Comparison of ENCODE assay signal across 13 mouse cellular contexts in the genomic region with DNA sequence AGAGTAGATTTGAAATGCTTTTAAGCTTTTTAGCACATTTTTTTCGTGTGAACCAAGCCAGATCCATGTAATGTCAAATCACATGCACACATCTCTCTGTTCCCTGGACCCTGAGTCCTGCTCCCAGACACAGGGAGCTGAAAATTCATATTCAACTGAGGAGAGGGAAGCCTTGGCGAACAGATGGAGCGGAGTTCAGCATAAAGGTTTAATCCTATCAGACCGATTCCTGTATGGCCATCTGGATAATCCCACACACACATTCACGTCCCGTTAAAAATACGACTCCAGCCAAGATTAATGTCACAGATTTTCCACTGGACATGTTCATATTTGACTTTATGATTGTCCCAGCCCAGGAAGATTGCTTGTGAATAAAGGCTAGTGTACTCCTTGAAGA.
DNase-seq lines count a peak whose midpoint lies in the region; ATAC-seq and TF ChIP-seq lines count a peak whose summit lies in the region.
"Had no signal": no experiment of that assay in that cellular context is flagged by ENCODE, and none has a peak within 500 bp of the region (broad histone marks: within the 10 kb centered on the region; RNA-seq: fewer than 3 reads in every experiment).

No protein-coding gene starts in this region.

- H3K4me1 ChIP-seq in neural tube, embryonic 11.5 days (ENCODE audit: control insufficient read depth, insufficient read depth, low read length) = peaks cover 15% of the 10 kb centered on the region
- peaks cover 9% of the 10 kb centered on the region; the same call in 1 of the 2 replicates for H3K4me1 ChIP-seq in forebrain, postnatal 0 days (ENCODE audit: insufficient read depth)
- peaks cover 75% of the 10 kb centered on the region for H3K4me1 ChIP-seq in midbrain, embryonic 14.5 days (ENCODE audit: control insufficient read depth, insufficient read depth, low read length)

- H3K4me3 ChIP-seq in neural tube, embryonic 11.5 days (ENCODE audit: low read depth, low read length) = no peak overlapping the region
- H3K4me3 ChIP-seq in forebrain, postnatal 0 days (ENCODE audit: low read depth, low read length) = 0 out of 2 replicates have a peak overlapping the region, but pooled peaks have one; percentile 2
- H3K4me3 ChIP-seq in midbrain, embryonic 14.5 days (replicated peaks; ENCODE audit: low read depth, low read length) = no peak overlapping the region
- H3K4me3 ChIP-seq in layer of hippocampus, adult 2 months = no peak overlapping the region
- H3K4me3 ChIP-seq: embryonic facial prominence, embryonic 10.5 days; limb, embryonic 10.5 days had no signal

- DNase-seq in neural tube, embryonic 11.5 days (ENCODE audit: low spot score) = no peak
- DNase-seq in neural tube, embryonic 10.5 days (ENCODE audit: extremely low spot score, low spot score) = no peak
- no peak for DNase-seq in forebrain, postnatal 0 days
- peak; percentile 66 for DNase-seq in midbrain, embryonic 14.5 days
- peak; percentile 54 for DNase-seq in retina, postnatal 7 days (ENCODE audit: low read depth, low spot score)
- no peak for DNase-seq in right cerebral cortex, adult 2 months (ENCODE audit: low spot score in 2 of 2)
- no peak for DNase-seq in layer of hippocampus, adult 2 months (ENCODE audit: low spot score in 2 of 2)
- DNase-seq: gastrocnemius, postnatal 36 days had no signal

- no peaks in the 10 kb centered on the region for H3K9me3 ChIP-seq in neural tube, embryonic 11.5 days (ENCODE audit: control insufficient read depth, low read length)
- H3K9me3 ChIP-seq in forebrain, postnatal 0 days (ENCODE audit: low read length) = no peaks in the 10 kb centered on the region
- H3K9me3 ChIP-seq in midbrain, embryonic 14.5 days (ENCODE audit: control insufficient read depth, low read length) = no peaks in the 10 kb centered on the region
- H3K9me3 ChIP-seq: embryonic facial prominence, embryonic 10.5 days; limb, embryonic 10.5 days had no signal

- no peak overlapping the region for H3K9ac ChIP-seq in neural tube, embryonic 11.5 days (ENCODE audit: low read length)
- no peak overlapping the region for H3K9ac ChIP-seq in forebrain, postnatal 0 days
- no peak overlapping the region for H3K9ac ChIP-seq in midbrain, embryonic 14.5 days (replicated peaks; ENCODE audit: low read length)
- H3K9ac ChIP-seq: liver, embryonic 14.5 days had no signal

- 75% methylated on average over 7 of the region's 7 CpGs for WGBS in neural tube, embryonic 11.5 days
- WGBS in forebrain, postnatal 0 days = 24% methylated on average over 7 of the region's 7 CpGs
- 9% methylated on average over 7 of the region's 7 CpGs for WGBS in midbrain, embryonic 14.5 days

- no peaks in the 10 kb centered on the region for H3K36me3 ChIP-seq in neural tube, embryonic 11.5 days (ENCODE audit: control insufficient read depth, insufficient read depth, low read length)
- H3K36me3 ChIP-seq in forebrain, postnatal 0 days (ENCODE audit: insufficient read depth) = no peaks in the 10 kb centered on the region
- H3K36me3 ChIP-seq in midbrain, embryonic 14.5 days (ENCODE audit: control insufficient read depth, insufficient read depth, low read length) = no peaks in the 10 kb centered on the region
- H3K36me3 ChIP-seq: embryonic facial prominence, embryonic 10.5 days; limb, embryonic 10.5 days had no signal

- no peak overlapping the region for H3K4me2 ChIP-seq in neural tube, embryonic 11.5 days (ENCODE audit: low read depth)
- H3K4me2 ChIP-seq in forebrain, postnatal 0 days (ENCODE audit: low read depth) = peak overlapping the region; percentile 20; the same call in 1 of the 2 replicates
- H3K4me2 ChIP-seq in midbrain, embryonic 14.5 days (ENCODE audit: low read length) = peak overlapping the region; percentile 31

- H3K27me3 ChIP-seq in neural tube, embryonic 11.5 days (ENCODE audit: control insufficient read depth, insufficient read depth, low read length) = no peaks in the 10 kb centered on the region
- no peaks in the 10 kb centered on the region for H3K27me3 ChIP-seq in forebrain, postnatal 0 days (ENCODE audit: insufficient read depth, low read length)
- no peaks in the 10 kb centered on the region for H3K27me3 ChIP-seq in midbrain, embryonic 14.5 days (ENCODE audit: control insufficient read depth, insufficient read depth, low read length)

- TF ChIP-seq CTCF in forebrain, postnatal 0 days (IDR thresholded peaks at IDR 0.05; ENCODE audit: low read depth) = no peak
- TF ChIP-seq CTCF in layer of hippocampus, adult 2 months (conservative IDR thresholded peaks at IDR 0.05) = no peak

- ATAC-seq in neural tube, embryonic 11.5 days (ENCODE audit: insufficient read depth, low FRiP score, low TSS enrichment) = peak; percentile 22; the same call in 1 of the 2 replicates
- ATAC-seq in forebrain, postnatal 0 days = no peak
- ATAC-seq in midbrain, embryonic 14.5 days (ENCODE audit: low FRiP score, low TSS enrichment) = peak; percentile 84
- no peak for ATAC-seq in megakaryocyte, adult 5-6 weeks (ENCODE audit: poor library complexity, severe bottlenecking)

- H3K27ac ChIP-seq in neural tube, embryonic 11.5 days (ENCODE audit: low read depth, low read length) = 0 out of 2 replicates have a peak overlapping the region, but pooled peaks have one; percentile 46
- H3K27ac ChIP-seq in forebrain, postnatal 0 days (ENCODE audit: low read depth, low read length) = no peak overlapping the region
- H3K27ac ChIP-seq in midbrain, embryonic 14.5 days (replicated peaks; ENCODE audit: low read depth, low read length) = peak overlapping the region; percentile 68
- H3K27ac ChIP-seq in layer of hippocampus, adult 2 months = no peak overlapping the region
- H3K27ac ChIP-seq: embryonic facial prominence, embryonic 10.5 days; limb, embryonic 10.5 days; liver, embryonic 14.5 days; macrophage had no signal

Comparison
In these comparisons a context has a peak if more than half of its experiments do, and no peak if none do; other contexts are left out.
1. ATAC-seq: peak in neural tube, embryonic 11.5 days (single experiment) and midbrain, embryonic 14.5 days (single experiment); none in forebrain, postnatal 0 days (single experiment) and megakaryocyte, adult 5-6 weeks (single experiment).
2. DNase-seq: peak in midbrain, embryonic 14.5 days (single experiment) and retina, postnatal 7 days (single experiment); none in neural tube, embryonic 11.5 days (single experiment), neural tube, embryonic 10.5 days (single experiment), forebrain, postnatal 0 days (single experiment), right cerebral cortex, adult 2 months (0 of 2) and layer of hippocampus, adult 2 months (0 of 2).
3. H3K27ac ChIP-seq: peak in neural tube, embryonic 11.5 days (single experiment) and midbrain, embryonic 14.5 days (single experiment); none in forebrain, postnatal 0 days (single experiment) and layer of hippocampus, adult 2 months (single experiment).